Mouse (Mus musculus) CD4-positive, CD25-positive, alpha-beta regulatory T cell, adult 2 months (primary cell): ENCODE results near the gene Ranbp3l.
A peak's percentile ranks its signal among the peaks of the same experiment; 100 is the strongest.

Experiments used
- DNase-seq: peaks from one replicate; pipeline ENCODE4 v3.0.0-alpha.2; 2012; ENCODE audit warnings: low read depth, low spot score

Gene Ranbp3l

DNA sequence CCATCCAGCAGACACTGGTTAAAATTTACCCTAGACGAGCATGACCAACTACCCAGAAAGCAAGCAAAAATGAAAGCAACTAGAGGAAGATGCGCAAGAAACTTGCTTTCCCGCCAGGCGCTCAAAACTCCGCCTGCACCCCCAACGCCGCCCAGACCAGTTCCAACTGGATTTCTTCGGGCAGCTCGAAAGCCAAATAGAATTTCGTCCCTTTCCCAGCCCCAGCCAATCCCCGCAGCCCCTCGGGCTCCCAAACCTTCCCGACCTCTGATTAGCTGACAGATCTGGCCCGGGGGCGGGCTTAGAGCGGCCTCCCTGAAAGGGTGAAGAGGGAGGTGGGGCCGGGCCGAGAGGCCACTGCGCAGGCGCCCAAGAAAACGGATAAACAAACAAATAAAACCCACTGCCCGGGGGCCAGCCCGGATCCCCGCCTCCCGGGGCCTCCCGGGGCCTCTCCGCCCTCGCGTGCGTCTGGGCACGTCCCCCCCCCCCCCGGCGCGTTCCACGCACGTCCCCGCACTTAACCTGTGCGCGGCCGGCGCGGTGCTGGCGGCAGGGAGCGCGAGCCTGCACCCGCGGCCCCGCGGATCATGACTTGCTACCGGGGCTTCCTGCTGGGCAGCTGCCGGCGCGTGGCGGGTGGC is 103.3 kb downstream of the Ranbp3l start, which contains the start of gene Nadk2:
Gene Nadk2 (plus strand): TSS at position 349 of the 644 bp plus-strand sequence.
- DNase-seq: peak; percentile 96

DNA sequence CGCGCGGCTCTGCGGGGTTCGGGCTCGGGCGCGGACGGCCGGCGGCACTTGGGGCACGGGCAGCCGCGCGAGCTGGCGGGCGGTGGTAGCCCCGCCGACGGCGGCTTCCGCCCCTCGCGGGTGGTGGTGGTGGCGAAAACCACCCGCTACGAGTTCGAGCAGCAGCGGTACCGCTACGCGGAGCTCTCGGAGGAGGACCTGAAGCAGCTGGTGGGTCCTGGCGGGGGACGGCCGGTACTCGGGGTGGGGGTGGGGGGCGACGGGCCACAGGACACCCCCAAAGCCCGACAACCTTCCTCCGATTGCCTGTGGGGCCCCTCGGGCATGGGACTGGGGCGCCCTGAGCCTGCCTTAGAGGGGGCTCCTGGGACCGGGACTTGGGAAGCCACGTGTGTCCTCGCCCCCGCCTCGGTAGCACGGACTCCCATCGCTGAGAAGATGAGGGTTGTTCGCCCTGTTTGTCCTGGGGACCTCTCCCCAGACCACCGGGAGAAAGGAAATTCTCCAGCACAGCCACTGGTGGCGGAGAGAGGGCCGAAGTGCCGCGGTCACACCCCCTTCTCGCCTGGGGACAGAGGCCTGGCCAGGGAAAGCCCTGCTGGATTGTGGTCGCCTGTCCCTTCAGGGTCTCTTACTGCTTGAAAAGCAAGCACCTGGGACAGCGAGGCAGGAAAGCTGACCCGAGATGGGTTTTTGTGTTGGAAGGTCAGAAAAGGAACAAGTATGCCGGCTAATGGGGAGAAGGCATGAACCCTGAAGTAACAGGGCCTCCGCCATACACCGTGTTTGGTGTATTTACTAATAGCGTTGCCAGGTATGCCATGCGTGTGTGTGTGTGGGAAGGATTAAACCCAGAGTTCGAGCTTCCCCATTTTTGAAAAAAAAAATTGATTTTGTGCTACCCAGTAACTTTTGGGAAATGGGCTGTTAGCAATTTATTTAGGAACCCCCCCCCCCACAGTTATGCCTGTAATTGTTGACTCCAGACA is 104.1 kb downstream of the Ranbp3l start:
- peak; percentile 72 for DNase-seq

DNA sequence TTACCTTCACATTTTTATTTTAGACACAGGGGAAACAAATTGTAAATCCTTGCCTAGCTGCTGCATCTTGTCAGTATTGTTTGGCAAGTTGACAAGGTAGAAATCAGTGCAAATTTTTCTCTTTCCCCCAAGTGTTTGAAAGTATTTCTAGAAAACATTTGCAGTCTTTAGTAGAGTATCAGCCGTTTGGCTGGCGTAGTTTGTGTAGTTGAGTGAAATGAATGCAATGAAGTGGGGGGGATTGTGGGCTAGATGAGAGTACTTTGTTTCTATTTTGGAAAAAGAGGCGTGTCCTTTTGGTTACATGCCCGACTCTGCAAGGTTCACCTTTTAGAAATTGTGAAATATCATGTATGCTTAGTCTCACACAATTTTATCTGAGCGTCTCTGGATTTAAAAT is 104.9 kb downstream of the Ranbp3l start:
- peak; percentile 65 for DNase-seq

DNA sequence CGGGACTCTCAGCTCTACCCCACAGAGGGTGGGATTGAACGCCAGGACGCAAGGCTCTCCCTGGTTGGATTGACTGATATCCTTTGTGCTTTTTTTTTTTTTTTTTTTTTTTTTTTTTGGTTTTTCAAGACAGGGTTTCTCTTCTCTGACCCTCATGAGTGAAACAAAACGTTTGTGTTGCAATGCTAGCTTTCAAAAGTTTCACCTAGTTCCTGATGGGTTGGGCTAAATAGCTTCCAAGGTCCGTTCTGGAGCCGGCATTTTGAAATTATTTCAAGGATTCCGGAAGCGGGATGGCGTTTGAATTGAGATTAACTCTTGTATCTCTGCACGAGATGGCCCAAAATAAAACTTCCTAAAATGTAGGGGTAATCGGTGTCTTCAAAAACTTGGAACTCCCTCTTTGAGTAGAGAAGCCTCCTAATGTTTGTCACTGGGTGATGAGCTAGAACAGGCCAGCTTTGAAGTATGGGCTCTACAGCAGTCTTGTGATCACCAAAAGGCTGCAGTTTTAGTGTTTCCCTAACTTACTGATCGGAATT is 105.4 kb downstream of the Ranbp3l start:
- DNase-seq: no peak

DNA sequence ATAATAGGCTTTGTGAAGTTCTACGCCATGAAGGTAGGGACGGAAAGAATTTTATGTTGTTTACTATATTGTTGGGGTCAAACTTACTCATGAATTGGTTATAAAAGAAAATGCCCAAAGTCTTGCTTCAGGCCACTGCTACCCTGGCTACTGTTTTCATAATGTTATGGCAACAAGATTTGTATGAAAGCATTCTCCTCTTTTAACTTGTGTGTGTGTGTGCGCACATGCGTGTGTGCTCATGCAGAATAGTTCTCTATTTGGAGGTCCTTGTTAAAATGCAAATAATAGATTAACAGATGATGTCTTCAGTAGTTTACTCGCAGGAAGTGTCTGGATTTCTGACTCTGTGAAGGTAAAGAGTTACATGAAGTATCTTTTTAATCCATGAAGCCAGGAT is 105.9 kb downstream of the Ranbp3l start:
- no peak for DNase-seq

DNA sequence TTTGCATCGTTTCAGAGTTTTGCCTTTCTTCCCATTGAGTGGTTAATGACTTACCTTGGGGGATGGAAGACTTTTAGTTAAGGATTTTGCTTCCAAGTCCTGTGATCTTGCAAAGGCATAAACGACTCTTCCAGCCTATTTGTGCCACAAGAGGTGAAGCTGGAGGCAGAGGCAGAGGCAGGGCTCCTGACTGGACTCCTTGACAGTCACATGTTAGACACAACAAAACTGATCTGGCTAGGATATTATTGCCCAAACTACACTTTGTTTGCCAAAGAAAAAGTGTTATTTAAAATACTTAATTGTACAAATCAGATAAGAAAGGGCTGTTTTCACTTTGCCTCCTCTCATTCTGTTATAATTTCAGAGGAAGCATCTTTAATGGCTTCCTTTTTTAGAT is 106.4 kb downstream of the Ranbp3l start:
- DNase-seq: no peak

DNA sequence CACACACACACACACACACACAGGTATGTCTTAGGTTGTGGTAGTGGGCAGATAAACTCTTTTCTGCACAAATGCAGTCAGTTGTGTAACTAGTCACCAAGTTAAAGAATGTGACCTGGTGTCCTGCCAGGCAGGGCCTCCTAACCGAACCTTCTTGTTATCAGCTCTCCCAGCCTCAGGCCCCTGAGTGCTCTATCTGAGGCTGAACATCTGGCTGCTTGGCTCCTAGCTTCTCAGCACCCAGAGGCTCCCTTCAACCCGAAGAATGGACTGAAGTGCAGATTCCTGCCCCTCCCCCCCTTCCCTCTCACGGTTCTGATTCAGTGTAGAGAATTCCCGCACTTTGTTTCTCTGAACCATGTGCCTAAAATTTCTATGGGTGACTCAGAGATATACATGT is 106.9 kb downstream of the Ranbp3l start:
- no peak for DNase-seq

DNA sequence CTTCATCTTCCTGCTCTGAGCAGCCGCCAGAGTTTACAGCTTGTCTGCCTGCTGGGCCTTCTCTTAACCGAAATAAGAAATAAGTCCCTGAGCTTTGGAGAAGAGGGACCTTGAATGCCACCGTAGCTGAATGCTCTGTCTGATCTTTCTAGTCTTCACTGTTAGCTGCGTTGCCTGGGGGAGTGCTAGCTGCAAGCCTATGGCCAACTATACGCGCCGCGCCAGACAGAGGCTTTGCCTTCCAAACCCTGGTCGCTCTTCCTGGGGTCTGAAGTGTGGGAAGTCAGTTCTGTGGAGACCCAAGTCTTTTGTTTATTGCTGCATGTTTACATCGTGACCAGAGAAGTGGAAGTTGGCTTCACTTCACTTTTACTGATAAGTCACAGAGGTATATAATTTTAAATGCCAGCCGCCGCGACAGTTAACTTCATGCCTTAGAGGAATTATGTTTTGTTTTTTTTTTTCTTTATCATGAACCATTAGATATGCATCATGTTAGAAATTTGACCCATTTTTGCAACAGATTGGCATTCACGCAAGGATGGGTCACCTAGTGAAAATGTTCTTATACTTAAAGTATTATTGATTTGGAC is 108.0 kb downstream of the Ranbp3l start:
- DNase-seq: no peak

DNA sequence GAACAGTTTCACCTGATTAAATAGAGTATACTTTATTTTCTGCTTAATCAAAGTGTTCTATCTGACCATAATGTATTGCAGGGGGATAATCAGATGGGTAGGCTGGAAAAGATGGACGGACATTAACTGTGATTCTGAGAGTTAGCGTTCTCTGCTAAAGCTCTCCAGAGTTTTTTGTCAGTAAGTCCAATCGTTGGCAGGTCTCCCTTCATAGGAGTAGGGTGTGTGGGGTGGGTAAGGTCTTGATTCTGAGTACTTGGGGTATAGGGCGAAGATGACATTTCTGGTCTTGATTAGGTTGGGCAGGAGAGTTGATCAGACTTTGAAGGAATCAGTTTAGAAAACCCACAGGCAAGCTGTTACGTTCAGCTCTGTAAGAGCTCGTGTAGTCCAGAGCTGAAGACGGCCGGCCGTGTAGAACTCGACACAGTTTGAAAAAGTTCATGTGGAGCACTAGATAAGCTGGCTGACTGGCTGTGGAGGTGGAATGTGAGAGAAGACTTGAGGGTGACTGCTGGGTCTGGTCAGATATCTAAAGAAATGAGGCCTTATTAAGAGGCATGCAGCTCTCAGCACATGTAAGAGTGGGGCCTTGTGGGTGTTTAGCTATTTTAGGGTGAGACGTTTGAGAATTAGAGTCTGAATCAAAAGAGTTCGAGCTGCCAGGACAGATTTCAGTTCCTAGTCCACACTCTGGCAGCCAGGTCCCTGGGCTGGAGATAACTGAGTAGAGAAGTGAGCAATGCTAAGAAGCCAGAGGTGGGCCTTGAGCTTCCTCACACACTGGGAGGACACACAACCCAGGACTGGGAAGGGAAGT is 110.9 kb downstream of the Ranbp3l start:
- DNase-seq: no peak

DNA sequence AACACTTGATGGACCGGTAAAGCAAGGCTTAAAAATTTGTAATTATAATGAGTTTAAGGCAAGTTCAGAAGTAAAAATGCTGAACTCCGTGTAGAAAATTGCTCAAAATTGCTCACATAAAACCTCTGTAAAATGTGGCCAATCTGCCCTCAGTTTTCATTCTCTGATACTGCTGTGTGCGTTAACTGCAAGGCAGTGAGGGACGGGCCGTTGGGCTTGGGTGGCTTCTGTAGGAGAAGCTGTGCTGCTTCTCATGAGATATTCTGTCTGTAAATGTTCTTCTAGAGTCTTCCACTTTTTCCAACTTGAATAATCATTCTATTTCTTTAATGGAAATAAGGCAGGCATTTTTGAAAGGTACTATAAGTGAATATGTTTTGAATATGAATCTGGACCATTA is 111.9 kb downstream of the Ranbp3l start:
- DNase-seq: no peak

DNA sequence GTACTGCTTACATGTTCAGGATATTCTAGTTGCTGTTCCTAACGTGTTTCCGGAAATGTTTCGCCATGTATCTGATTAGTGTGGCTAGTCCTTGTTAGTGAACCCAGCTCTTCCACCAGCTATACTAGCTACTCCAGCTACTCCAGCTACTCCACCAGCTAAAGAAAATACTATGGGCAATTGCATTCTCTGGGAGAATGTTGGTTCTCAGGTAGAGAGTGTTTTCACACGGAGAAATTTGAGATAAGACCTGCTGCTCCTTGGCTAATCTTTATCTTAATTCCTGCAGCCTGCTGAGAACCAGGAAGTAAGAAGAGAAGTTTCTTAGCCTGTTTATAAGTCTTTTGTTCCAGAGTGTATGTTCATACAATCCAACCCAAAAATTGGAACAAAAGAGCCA is 112.5 kb downstream of the Ranbp3l start:
- DNase-seq: no peak

DNA sequence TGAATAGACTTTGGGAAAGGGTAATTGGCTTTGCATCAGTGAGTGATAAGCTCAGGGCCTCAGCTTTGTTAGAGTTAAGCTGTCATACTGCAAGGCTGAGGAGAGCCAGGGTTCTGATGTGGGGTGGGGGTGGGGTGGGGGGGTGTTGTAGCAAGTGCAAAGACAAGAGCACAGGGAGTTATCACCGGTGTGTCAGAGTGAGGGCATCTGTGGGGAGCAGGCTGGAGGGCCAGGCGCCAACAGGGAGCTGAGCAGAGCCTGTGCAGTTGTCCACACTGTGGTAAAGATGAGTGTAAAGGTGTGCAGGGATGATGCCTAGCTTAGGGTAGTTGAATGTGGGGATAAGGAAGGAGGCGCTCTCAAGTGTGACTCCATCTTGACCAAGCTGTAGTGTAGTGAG is 113.5 kb downstream of the Ranbp3l start:
- no peak for DNase-seq

DNA sequence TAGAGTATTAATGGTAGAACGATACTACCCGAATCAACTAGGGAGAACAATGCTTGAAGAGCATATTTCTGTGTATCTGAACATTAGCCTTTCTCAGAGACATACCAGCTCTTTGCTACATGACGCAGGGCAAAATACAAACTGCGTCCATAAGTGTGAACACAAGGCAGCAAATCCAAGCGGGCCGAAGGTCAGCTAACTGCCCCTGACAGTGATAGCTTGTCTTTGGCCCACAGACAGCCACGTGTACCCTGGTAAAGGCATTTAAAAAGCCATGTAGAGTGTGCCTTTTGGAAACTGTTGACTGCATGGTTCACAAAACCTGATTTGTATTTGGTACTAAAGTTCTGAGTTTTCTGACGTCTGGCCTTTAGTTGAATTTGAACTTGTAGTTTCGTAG is 115.0 kb downstream of the Ranbp3l start:
- DNase-seq: no peak

DNA sequence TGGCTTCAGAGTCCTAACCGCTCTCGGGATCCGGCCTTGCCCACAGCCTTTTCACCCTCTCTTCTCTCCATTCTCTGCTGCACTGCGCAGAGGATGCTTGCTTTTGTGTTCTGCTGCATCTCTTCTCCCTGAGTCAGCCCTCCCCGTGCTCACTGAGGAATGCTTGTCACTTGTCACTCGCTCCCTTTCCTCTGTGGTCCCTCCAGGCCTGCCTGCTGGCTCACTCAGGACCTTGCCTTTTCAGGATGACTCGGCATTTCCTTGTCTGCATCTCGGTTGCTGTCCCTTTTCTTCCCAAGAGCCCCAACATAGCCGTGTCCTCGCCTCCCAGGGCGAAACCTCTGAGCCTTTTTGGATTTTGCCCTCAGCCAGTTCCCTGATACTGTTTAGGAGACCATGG is 119.1 kb downstream of the Ranbp3l start:
- no peak for DNase-seq

DNA sequence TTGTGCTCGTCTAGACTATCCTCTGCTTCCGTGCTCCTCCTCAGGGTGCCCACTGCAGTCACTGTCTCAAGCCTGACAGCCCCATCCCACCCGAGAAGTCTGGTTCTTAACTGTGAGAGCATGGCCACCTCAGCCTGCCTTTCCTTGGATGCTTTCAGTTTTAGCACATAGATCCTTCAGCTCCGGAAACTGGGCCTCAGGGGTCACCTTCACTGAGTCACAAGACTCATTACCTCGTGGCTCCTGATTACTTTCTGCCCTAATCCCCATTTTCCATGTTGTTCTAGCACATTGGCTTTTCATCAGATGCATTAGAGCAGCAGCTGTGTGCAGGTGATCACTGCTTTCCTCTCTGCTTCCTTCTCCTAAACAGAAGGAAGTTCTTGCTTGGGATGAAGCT is 119.7 kb downstream of the Ranbp3l start:
- no peak for DNase-seq

DNA sequence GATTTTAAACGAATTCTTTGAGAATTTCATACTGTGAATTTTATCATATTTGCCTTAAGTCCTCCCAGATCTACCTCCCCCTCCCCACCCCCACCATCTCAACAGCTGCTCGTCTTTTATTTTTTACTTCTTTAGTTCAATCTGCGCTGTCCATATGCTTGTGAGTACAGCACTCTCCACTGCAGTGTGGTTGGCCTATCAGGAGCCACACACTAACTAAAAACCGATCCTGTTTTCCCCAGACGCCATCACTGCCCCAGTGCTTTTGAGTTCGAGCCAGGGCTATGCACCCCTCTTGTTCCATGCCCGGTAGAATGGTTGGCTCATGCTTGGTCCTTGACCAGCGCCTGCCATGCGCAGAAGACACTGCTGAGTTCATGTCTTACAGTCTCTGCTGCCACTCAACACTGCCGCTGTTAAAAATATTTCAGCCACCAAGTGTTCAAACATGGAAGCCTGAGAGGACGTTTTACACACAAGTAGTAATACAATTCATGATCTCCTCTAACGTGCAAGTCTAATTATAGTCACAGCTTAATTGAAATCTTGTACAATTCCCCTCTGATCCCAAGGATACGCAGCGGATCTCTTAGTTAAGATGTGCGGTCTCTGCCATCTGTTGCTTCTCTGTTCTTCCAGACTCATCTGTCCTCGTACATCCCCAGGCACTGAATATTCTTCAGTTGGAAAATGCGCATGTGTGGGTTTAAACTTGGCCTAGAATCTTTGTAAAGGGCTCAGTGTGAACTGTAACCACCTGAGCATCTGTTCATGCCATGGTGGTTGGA is 120.3 kb downstream of the Ranbp3l start:
- DNase-seq: no peak

DNA sequence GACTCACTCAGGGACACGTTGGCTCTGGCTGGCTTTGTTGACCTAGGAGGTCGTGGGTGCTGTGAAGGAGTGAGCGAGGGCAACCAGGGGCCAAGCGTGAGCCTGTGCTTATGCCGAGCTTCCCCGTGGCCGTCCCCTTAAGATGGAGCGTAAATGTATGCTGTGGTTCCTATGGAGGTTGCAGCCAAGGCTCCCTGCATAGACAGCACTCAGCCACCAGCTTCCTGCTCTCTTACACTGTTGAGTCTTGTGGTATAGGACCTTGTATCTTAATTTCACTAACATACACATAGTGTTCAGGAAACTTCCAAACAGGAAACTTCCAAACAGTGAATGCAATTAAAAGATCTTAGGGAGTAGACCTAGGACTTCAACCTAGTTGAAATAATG is 120.9 kb downstream of the Ranbp3l start:
- no peak for DNase-seq

DNA sequence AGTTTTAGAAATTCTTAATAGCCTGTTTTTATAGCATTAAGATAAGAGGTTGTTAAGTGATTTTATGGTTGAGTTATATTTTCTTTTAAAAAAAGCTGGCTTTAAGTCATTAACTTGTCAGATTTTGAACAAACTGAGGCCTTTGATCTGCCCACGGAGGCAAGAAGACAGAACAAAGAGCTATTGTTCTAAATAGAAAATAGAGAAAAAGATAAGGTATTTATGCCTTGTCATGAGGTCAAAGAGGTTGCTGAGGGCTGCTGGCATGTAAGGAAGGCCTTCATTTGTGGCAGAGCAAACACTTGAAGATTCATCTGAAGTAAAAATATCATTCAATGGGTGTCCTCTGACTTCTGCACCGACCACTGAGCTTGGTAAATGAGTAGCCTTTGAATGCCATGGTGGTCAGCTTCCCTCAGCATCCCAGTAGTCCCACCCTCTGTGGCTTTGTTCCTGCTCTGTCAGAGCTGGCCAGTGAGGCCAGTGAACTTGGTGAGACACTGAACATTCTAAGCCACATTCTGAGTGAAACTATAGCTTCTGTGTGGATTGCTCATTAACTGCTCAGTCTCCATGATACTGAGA is 121.5 kb downstream of the Ranbp3l start:
- DNase-seq: no peak

DNA sequence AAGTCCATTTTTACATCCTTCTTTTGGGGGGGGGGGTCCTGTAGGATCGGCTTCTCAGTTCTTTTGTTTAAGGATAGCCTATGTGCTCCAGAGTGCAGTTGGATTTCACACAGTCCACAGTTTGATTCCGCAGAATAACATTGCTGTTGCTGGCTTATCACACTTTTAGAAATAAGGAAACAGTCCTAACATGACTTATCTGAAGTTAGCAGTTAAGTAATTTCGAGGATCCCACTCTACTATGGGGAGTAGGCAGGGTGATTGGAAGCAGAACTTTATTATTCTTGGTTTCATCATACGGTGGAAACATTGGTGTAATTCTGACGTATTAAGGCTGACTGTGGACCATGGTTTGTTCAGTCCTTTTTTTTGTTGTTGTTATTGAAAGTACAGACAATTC is 122.9 kb downstream of the Ranbp3l start:
- DNase-seq: no peak
